ENCODE assay signal across 8 mouse cellular contexts in genomic region chr12:12681101-12681500, GRCm38 (mm10).
DNase-seq lines count a peak whose midpoint lies in the region; ATAC-seq and TF ChIP-seq lines count a peak whose summit lies in the region.
"Had no signal": no experiment of that assay in that cellular context is flagged by ENCODE, and none has a peak within 500 bp of the region (broad histone marks: within the 10 kb centered on the region; RNA-seq: fewer than 3 reads in every experiment).

No protein-coding gene starts in this region.

- no peaks in the 10 kb centered on the region for H3K9me3 ChIP-seq in lung, embryonic 15.5 days
- H3K9me3 ChIP-seq in forebrain, embryonic 14.5 days (replicated peaks; ENCODE audit: control insufficient read depth, low read length): no peaks in the 10 kb centered on the region
- H3K9me3 ChIP-seq in limb, embryonic 15.5 days: no peaks in the 10 kb centered on the region
- no peaks in the 10 kb centered on the region for H3K9me3 ChIP-seq in stomach, postnatal 0 days (ENCODE audit: control insufficient read depth, low read length)

- H3K4me3 ChIP-seq in lung, embryonic 15.5 days: peak overlapping the region; percentile 14; the same call in 1 of the 2 replicates
- H3K4me3 ChIP-seq in forebrain, embryonic 14.5 days (ENCODE audit: low read depth, low read length): peak overlapping the region; percentile 31
- H3K4me3 ChIP-seq in limb, embryonic 15.5 days: peak overlapping the region; percentile 22
- no peak overlapping the region for H3K4me3 ChIP-seq in stomach, postnatal 0 days (ENCODE audit: low read depth, low read length)
- no peak overlapping the region for H3K4me3 ChIP-seq in cerebellum, adult 2 months (replicated peaks; ENCODE audit: insufficient read depth, low read depth, low read length)

- H3K27ac ChIP-seq in lung, embryonic 15.5 days: 0 out of 2 replicates have a peak overlapping the region, but pooled peaks have one; percentile 27
- H3K27ac ChIP-seq in forebrain, embryonic 14.5 days (ENCODE audit: low read depth, low read length): peak overlapping the region; percentile 90
- H3K27ac ChIP-seq in limb, embryonic 15.5 days: no peak overlapping the region
- H3K27ac ChIP-seq in stomach, postnatal 0 days (replicated peaks): no peak overlapping the region
- no peak overlapping the region for H3K27ac ChIP-seq in cerebellum, adult 2 months (ENCODE audit: insufficient read depth, low read length)
- H3K27ac ChIP-seq: macrophage had no signal

- no peak for ATAC-seq in lung, embryonic 15.5 days (ENCODE audit: borderline replicate concordance, extremely low read depth, low FRiP score, low TSS enrichment)
- peak; percentile 37 for ATAC-seq in forebrain, embryonic 14.5 days
- ATAC-seq in limb, embryonic 15.5 days (ENCODE audit: insufficient number of reproducible peaks, low FRiP score, low TSS enrichment, low read depth): no peak
- no peak for ATAC-seq in stomach, postnatal 0 days (ENCODE audit: low FRiP score, low TSS enrichment)

- TF ChIP-seq CTCF in stomach, postnatal 0 days (IDR thresholded peaks at IDR 0.05; ENCODE audit: low read depth): no peak
- no peak for TF ChIP-seq CTCF in cerebellum, adult 2 months (IDR thresholded peaks at IDR 0.05; ENCODE audit: borderline replicate concordance, insufficient read depth, low read depth, low read length)

- DNase-seq in lung, postnatal 36 days: no peak
- DNase-seq in forebrain, embryonic 14.5 days (ENCODE audit: low spot score): peak; percentile 73
- DNase-seq in stomach, postnatal 0 days (ENCODE audit: low spot score): no peak
- DNase-seq in cerebellum, adult 2 months: no peak
- no peak for DNase-seq in urinary bladder, postnatal 4 days (ENCODE audit: low spot score in 2 of 2)

- H3K4me2 ChIP-seq in lung, embryonic 15.5 days: peak overlapping the region; percentile 36
- H3K4me2 ChIP-seq in forebrain, embryonic 14.5 days (ENCODE audit: low read length): peak overlapping the region; percentile 49
- peak overlapping the region; percentile 44 for H3K4me2 ChIP-seq in limb, embryonic 15.5 days
- H3K4me2 ChIP-seq in stomach, postnatal 0 days (replicated peaks; ENCODE audit: low read depth): peak overlapping the region; percentile 31

- H3K36me3 ChIP-seq in lung, embryonic 15.5 days: no peaks in the 10 kb centered on the region
- H3K36me3 ChIP-seq in forebrain, embryonic 14.5 days (ENCODE audit: control insufficient read depth, insufficient read depth, low read length): no peaks in the 10 kb centered on the region
- no peaks in the 10 kb centered on the region for H3K36me3 ChIP-seq in limb, embryonic 15.5 days
- H3K36me3 ChIP-seq in stomach, postnatal 0 days (ENCODE audit: control insufficient read depth, insufficient read depth, low read length): no peaks in the 10 kb centered on the region

- H3K4me1 ChIP-seq in lung, embryonic 15.5 days: peaks cover 31% of the 10 kb centered on the region
- H3K4me1 ChIP-seq in forebrain, embryonic 14.5 days (ENCODE audit: control insufficient read depth, insufficient read depth, low read length): peaks cover 52% of the 10 kb centered on the region
- H3K4me1 ChIP-seq in limb, embryonic 15.5 days: peaks cover 33% of the 10 kb centered on the region
- peaks cover 3% of the 10 kb centered on the region; the same call in 1 of the 2 replicates for H3K4me1 ChIP-seq in stomach, postnatal 0 days (replicated peaks; ENCODE audit: control insufficient read depth, insufficient read depth)
- no peaks in the 10 kb centered on the region for H3K4me1 ChIP-seq in cerebellum, adult 2 months (ENCODE audit: control insufficient read depth, insufficient read depth, low read length)

- no peaks in the 10 kb centered on the region for H3K27me3 ChIP-seq in lung, embryonic 15.5 days
- no peaks in the 10 kb centered on the region for H3K27me3 ChIP-seq in forebrain, embryonic 14.5 days (replicated peaks; ENCODE audit: control insufficient read depth, insufficient read depth, low read length)
- 0 out of 2 replicates have a peak, but pooled peaks cover 7% of the 10 kb centered on the region for H3K27me3 ChIP-seq in limb, embryonic 15.5 days
- no peaks in the 10 kb centered on the region for H3K27me3 ChIP-seq in stomach, postnatal 0 days (ENCODE audit: control insufficient read depth, insufficient read depth, low read length)
- no peaks in the 10 kb centered on the region; the same call in 1 of the 2 replicates for H3K27me3 ChIP-seq in cerebellum, adult 2 months (ENCODE audit: control insufficient read depth, insufficient read depth, low read length)

- 28% methylated on average over 6 of the region's 6 CpGs for WGBS in lung, embryonic 15.5 days
- WGBS in forebrain, embryonic 14.5 days: 2% methylated on average over 6 of the region's 6 CpGs
- WGBS in limb, embryonic 15.5 days: 14% methylated on average over 6 of the region's 6 CpGs
- WGBS in stomach, postnatal 0 days: 32% methylated on average over 6 of the region's 6 CpGs
- WGBS in cerebellum, adult 2 months: 8% methylated on average over 6 of the region's 6 CpGs

- H3K9ac ChIP-seq in lung, embryonic 15.5 days: 0 out of 2 replicates have a peak overlapping the region, but pooled peaks have one; percentile 27
- H3K9ac ChIP-seq in forebrain, embryonic 14.5 days (ENCODE audit: low read length): peak overlapping the region; percentile 73
- no peak overlapping the region for H3K9ac ChIP-seq in limb, embryonic 15.5 days
- no peak overlapping the region for H3K9ac ChIP-seq in stomach, postnatal 0 days (ENCODE audit: low read length)

- TF ChIP-seq POLR2A in cerebellum, adult 2 months (IDR thresholded peaks at IDR 0.05; ENCODE audit: borderline replicate concordance, insufficient read depth, low read length): no peak

- no peak for TF ChIP-seq EP300 in stomach, postnatal 0 days (optimal IDR thresholded peaks at IDR 0.05)

Comparison
In these comparisons a context has a peak if more than half of its experiments do, and no peak if none do; other contexts are left out.
1. H3K27ac ChIP-seq: peak in lung, embryonic 15.5 days (single experiment) and forebrain, embryonic 14.5 days (single experiment); none in limb, embryonic 15.5 days (single experiment), stomach, postnatal 0 days (single experiment) and cerebellum, adult 2 months (single experiment).
2. H3K4me3 ChIP-seq: peak in lung, embryonic 15.5 days (single experiment), forebrain, embryonic 14.5 days (single experiment) and limb, embryonic 15.5 days (single experiment); none in stomach, postnatal 0 days (single experiment) and cerebellum, adult 2 months (single experiment).
3. H3K9ac ChIP-seq: peak in lung, embryonic 15.5 days (single experiment) and forebrain, embryonic 14.5 days (single experiment); none in limb, embryonic 15.5 days (single experiment) and stomach, postnatal 0 days (single experiment).
4. Peak in every context shown above with its lines, with median percentiles within 50 percentile points of each other: H3K4me2 ChIP-seq.